Mouse (Mus musculus) MEL (cell line): ENCODE data around the gene Fgfr2. TPM values are rescaled to one million over a fixed set of nuclear protein-coding genes. Genes with fewer than 3 reads are reported as not detected.

Experiments used
- DNase-seq: peaks from one replicate; pipeline ENCODE4 v3.0.0; 2011; ENCODE audit warnings: low read depth, low spot score
- H3K27ac ChIP-seq: 2 replicates; pipeline ENCODE4 v1.5.1; 2012; ENCODE audit warnings: low read depth, mild to moderate bottlenecking, control low read depth, low read length, moderate library complexity; ENCODE audit not compliant: control insufficient read depth
- H3K27me3 ChIP-seq, 2 experiments: fragments of 150-350 bp in 1 of 2; sonication (generic) in 1 of 2; 2 replicates each; pipeline ENCODE4 v1.6.1; 2012; ENCODE audit warnings: low read length in 2 of 2, mild to moderate bottlenecking in 2 of 2, improper control_type of control experiment in 1 of 2, moderate library complexity in 1 of 2; ENCODE audit not compliant: insufficient read depth in 2 of 2, control insufficient read depth in 1 of 2
- H3K36me3 ChIP-seq, 2 experiments: 2 replicates each; pipeline ENCODE4 v1.6.1; 2012 to 2014; ENCODE audit warnings: low read length in 2 of 2, improper control_type of control experiment in 1 of 2, inconsistent platforms in 1 of 2, mild to moderate bottlenecking in 1 of 2; ENCODE audit not compliant: insufficient read depth in 2 of 2, control insufficient read depth in 1 of 2
- H3K4me1 ChIP-seq, 2 experiments: fragments of 150-350 bp in 1 of 2; sonication (generic) in 1 of 2; 2 replicates each; pipeline ENCODE4 v1.6.1; 2012; ENCODE audit warnings: low read length in 2 of 2, improper control_type of control experiment in 1 of 2, mild to moderate bottlenecking in 1 of 2; ENCODE audit not compliant: insufficient read depth in 2 of 2, control insufficient read depth in 1 of 2
- H3K4me3 ChIP-seq, 2 experiments: fragments of 150-350 bp in 1 of 2; sonication (generic) in 1 of 2; 2 replicates each; pipeline ENCODE4 v1.5.1; 2012; ENCODE audit warnings: low read depth in 2 of 2, low read length in 2 of 2, mild to moderate bottlenecking in 2 of 2, moderate library complexity in 2 of 2, control low read depth in 1 of 2, improper control_type of control experiment in 1 of 2; ENCODE audit not compliant: control insufficient read depth in 1 of 2, insufficient read depth in 1 of 2
- H3K79me2 ChIP-seq: 2 replicates; pipeline ENCODE4 v1.6.1; 2012; ENCODE audit warnings: mild to moderate bottlenecking, low read length, moderate library complexity; ENCODE audit not compliant: control insufficient read depth, poor library complexity, insufficient read depth
- H3K9ac ChIP-seq: 2 replicates; pipeline ENCODE4 v1.6.1; 2012; ENCODE audit warnings: low read depth, mild to moderate bottlenecking, control low read depth, low read length, moderate library complexity; ENCODE audit not compliant: control insufficient read depth, poor library complexity, severe bottlenecking
- H3K9me3 ChIP-seq: fragments of 150-350 bp; sonication (generic); replicated peaks from 2 replicates; pipeline ENCODE4 v1.6.1; 2012; ENCODE audit warnings: mild to moderate bottlenecking, low read length, improper control_type of control experiment, moderate library complexity; ENCODE audit not compliant: insufficient read depth
- CHD1 ChIP-seq: IDR thresholded peaks from 2 replicates; pipeline ENCODE4 v1.6.1; 2012; ENCODE audit warnings: low read depth, mild to moderate bottlenecking, inconsistent platforms, low read length, improper control_type of control experiment
- CTCF ChIP-seq, 3 experiments: IDR thresholded peaks in 2 of 3; conservative IDR thresholded peaks in 1 of 3; 2 replicates each; pipeline ENCODE4 v1.5.1; 2011 to 2012; ENCODE audit warnings: low read length in 3 of 3, low read depth in 2 of 3, mild to moderate bottlenecking in 2 of 3, improper control_type of control experiment in 1 of 3, inconsistent platforms in 1 of 3, mixed read lengths in 1 of 3, moderate library complexity in 1 of 3; ENCODE audit not compliant: control insufficient read depth in 1 of 3, insufficient read depth in 1 of 3, poor library complexity in 1 of 3, severe bottlenecking in 1 of 3
- E2F4 ChIP-seq: IDR thresholded peaks from 2 replicates; pipeline ENCODE4 v1.6.1; 2011; ENCODE audit warnings: low read depth, low read length, improper control_type of control experiment, borderline replicate concordance
- ELF1 ChIP-seq: IDR thresholded peaks from 2 replicates; pipeline ENCODE4 v1.6.1; 2014; ENCODE audit warnings: low read depth, mild to moderate bottlenecking, inconsistent platforms, low read length, improper control_type of control experiment, moderate library complexity
- ETS1 ChIP-seq: IDR thresholded peaks from 2 replicates; pipeline ENCODE4 v1.6.1; 2012; ENCODE audit warnings: low read depth, mild to moderate bottlenecking, inconsistent platforms, low read length, improper control_type of control experiment, moderate library complexity
- JUND ChIP-seq: IDR thresholded peaks from 2 replicates; pipeline ENCODE4 v1.6.1; 2011; ENCODE audit warnings: low read depth, mild to moderate bottlenecking, improper control_type of control experiment, low read length
- MAFK ChIP-seq: IDR thresholded peaks from 2 replicates; pipeline ENCODE4 v1.6.1; 2011; ENCODE audit warnings: low read depth, mild to moderate bottlenecking, low read length, improper control_type of control experiment, borderline replicate concordance
- MAZ ChIP-seq: IDR thresholded peaks from 2 replicates; pipeline ENCODE4 v1.6.1; 2012; ENCODE audit warnings: low read depth, mild to moderate bottlenecking, inconsistent platforms, low read length, improper control_type of control experiment
- MEF2A ChIP-seq: IDR thresholded peaks from 2 replicates; pipeline ENCODE4 v1.6.1; 2014; ENCODE audit warnings: low read depth, mild to moderate bottlenecking, inconsistent platforms, low read length, improper control_type of control experiment; ENCODE audit not compliant: poor library complexity, insufficient replicate concordance, severe bottlenecking; ENCODE audit errors: extremely low read depth
- MYB ChIP-seq: IDR thresholded peaks from 2 replicates; pipeline ENCODE4 v1.6.1; 2011; ENCODE audit warnings: mild to moderate bottlenecking, low read depth, low read length, improper control_type of control experiment
- MYC ChIP-seq: IDR thresholded peaks from 2 replicates; pipeline ENCODE4 v1.6.1; 2011; ENCODE audit warnings: low read depth, mild to moderate bottlenecking, low read length, improper control_type of control experiment, moderate library complexity
- RAD21 ChIP-seq: IDR thresholded peaks from 2 replicates; pipeline ENCODE4 v1.6.1; 2011; ENCODE audit warnings: mild to moderate bottlenecking, low read depth, low read length, improper control_type of control experiment
- SIN3A ChIP-seq: IDR thresholded peaks from 2 replicates; pipeline ENCODE4 v1.6.1; 2012; ENCODE audit warnings: low read length, improper control_type of control experiment, inconsistent platforms
- SMC3 ChIP-seq: IDR thresholded peaks from 2 replicates; pipeline ENCODE4 v1.6.1; 2011; ENCODE audit warnings: low read depth, low read length, improper control_type of control experiment
- TBP ChIP-seq: IDR thresholded peaks from 2 replicates; pipeline ENCODE4 v1.8.0; 2011; ENCODE audit warnings: low read depth, low read length, improper control_type of control experiment
- ZC3H11A ChIP-seq: IDR thresholded peaks from 2 replicates; pipeline ENCODE4 v1.6.1; 2012; ENCODE audit warnings: low read depth, mild to moderate bottlenecking, inconsistent platforms, low read length, improper control_type of control experiment
- ZKSCAN1 ChIP-seq: IDR thresholded peaks from 2 replicates; pipeline ENCODE4 v1.6.1; 2012; ENCODE audit warnings: low read depth, mild to moderate bottlenecking, inconsistent platforms, low read length, improper control_type of control experiment, moderate library complexity
- ZMIZ1 ChIP-seq: IDR thresholded peaks from 2 replicates; pipeline ENCODE4 v1.6.1; 2012; ENCODE audit warnings: low read depth, mild to moderate bottlenecking, inconsistent platforms, low read length, improper control_type of control experiment, moderate library complexity
- ZNF384 ChIP-seq: IDR thresholded peaks from 2 replicates; pipeline ENCODE4 v1.6.1; 2012; ENCODE audit warnings: low read depth, mild to moderate bottlenecking, inconsistent platforms, low read length, improper control_type of control experiment
- polyA plus RNA-seq, 2 experiments: library from polyadenylated mRNA; stranded (reverse) in 1 of 2; unstranded in 1 of 2; fragments of >175 nt in 1 of 2; fragments of >200 nt in 1 of 2; gene quantifications; 2 replicates each; pipeline versions ENCODE4 v1.2.1 to v1.2.4; 2012; ENCODE audit warnings: low replicate concordance in 2 of 2, low read depth in 1 of 2; ENCODE audit not compliant: insufficient read length in 2 of 2, insufficient read depth in 1 of 2, missing spikeins in 1 of 2
- total RNA-seq: library from RNA; depleted of rRNA; stranded (reverse); fragments of 300-350 nt; gene quantifications from 2 replicates; pipeline ENCODE4 v1.2.3, GENCODE M21; 2012

Fgfr2 gene
- total and polyA plus RNA-seq, 3 experiments = not detected

- Histone ChIP-seq H3K27me3 (no peaks in the 10 kb centered on the region), H3K4me3 (no peak overlapping the region), H3K4me1 (no peaks in the 10 kb centered on the region), H3K79me2 (no peaks in the 10 kb centered on the region), H3K9me3 (no peaks in the 10 kb centered on the region), H3K27ac (no peak overlapping the region), H3K9ac (no peak overlapping the region), H3K36me3 (no peaks in the 10 kb centered on the region)
- DNase-seq = peak; percentile 62
- TF ChIP-seq RAD21 = peak; percentile 69
- TF ChIP-seq ZC3H11A = peak; percentile 41; the same call in 1 of the 2 replicates
- no peak for TF ChIP-seq TBP
- peak; percentile 48 for TF ChIP-seq SMC3
- TF ChIP-seq CTCF (IDR thresholded peaks at IDR 0.05 in 2 of 3, conservative IDR thresholded peaks at IDR 0.05 in 1 of 3; ENCODE audit: control insufficient read depth in 1 of 3, insufficient read depth in 1 of 3, low read depth in 2 of 3, low read length in 3 of 3, poor library complexity in 1 of 3, severe bottlenecking in 1 of 3) = peak; percentile 45 to 70 (median 61); a peak in 5 of 6 replicates
Observed at GRCm38 (mm10) chr7:131539979-131540378, 1583.2 kb downstream of the Fgfr2 start.

- Histone ChIP-seq H3K4me1 (no peaks in the 10 kb centered on the region), H3K27ac (no peak overlapping the region), H3K27me3 (no peaks in the 10 kb centered on the region), H3K36me3 (no peaks in the 10 kb centered on the region), H3K4me3 (no peak overlapping the region), H3K9me3 (no peaks in the 10 kb centered on the region), H3K9ac (no peak overlapping the region), H3K79me2 (no peaks in the 10 kb centered on the region)
- TF ChIP-seq JUND = no peak
- no peak for TF ChIP-seq MYC
- TF ChIP-seq ZKSCAN1 = no peak
- no peak for TF ChIP-seq CHD1
- TF ChIP-seq E2F4 = no peak
- TF ChIP-seq SIN3A = no peak
- no peak for TF ChIP-seq MAZ
- no peak; the same call in 1 of the 2 replicates for TF ChIP-seq MAFK
- no peak for DNase-seq
Observed at GRCm38 (mm10) chr7:131503739-131504138, 1619.4 kb downstream of the Fgfr2 start.

- no peak for DNase-seq
- TF ChIP-seq ZMIZ1 (no peak), MYB (no peak), ELF1 (no peak), JUND (no peak), ZNF384 (no peak), SMC3 (no peak), MEF2A (no peak), ETS1 (no peak)
- TF ChIP-seq, all 39 proteins: peak for 0
- no peaks in the 10 kb centered on the region for H3K9me3 ChIP-seq
- no peaks in the 10 kb centered on the region; a peak in 1 of 4 replicates for H3K27me3 ChIP-seq
- no peak overlapping the region for H3K27ac ChIP-seq
- H3K4me1 ChIP-seq = no peaks in the 10 kb centered on the region
- H3K9ac ChIP-seq = no peak overlapping the region
- H3K79me2 ChIP-seq = no peaks in the 10 kb centered on the region
- H3K36me3 ChIP-seq = no peaks in the 10 kb centered on the region
- H3K4me3 ChIP-seq = no peak overlapping the region
Observed at GRCm38 (mm10) chr7:131478403-131478802, 1644.7 kb downstream of the Fgfr2 start.
